Mouse (Mus musculus): ENCODE measurements around the gene Casp14. TPM values are rescaled to one million over a fixed set of nuclear protein-coding genes. Genes with fewer than 3 reads are reported as not detected.
"Not testable (repeated sequence)": the region's sequence is repeated elsewhere in the genome, so short reads cannot be mapped to it uniquely, and the experiment has no call there.

Casp14 gene
- total RNA-seq, 2 experiments from 2014 or later: not detected

DNA sequence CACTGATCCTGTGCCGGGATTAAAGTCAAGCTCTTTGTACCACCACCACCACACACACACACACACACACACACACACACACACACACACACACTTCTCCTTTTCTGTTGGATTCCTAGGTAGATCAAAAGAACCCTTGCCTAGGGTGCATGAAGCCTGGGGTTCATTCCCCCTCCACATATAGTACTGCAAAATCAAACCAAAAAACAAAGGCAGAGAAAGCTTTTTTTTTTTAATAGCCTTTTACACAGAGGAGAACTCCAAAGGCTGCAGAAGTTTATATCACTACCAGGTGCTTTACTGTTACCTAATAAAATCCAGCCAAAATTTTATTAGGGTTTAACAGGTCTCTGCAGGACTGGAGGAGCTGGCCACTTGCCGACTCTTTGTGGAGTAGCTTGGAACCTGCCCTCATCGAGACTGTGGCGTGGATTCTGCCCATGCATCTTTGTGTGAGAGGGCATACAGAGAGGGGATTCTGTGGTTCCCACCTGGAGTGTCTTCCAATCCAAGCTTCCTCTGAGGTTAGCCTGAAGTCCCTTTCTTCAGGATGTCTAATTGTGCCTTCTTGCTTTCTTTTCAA, 31.0 kb downstream of the Casp14 start:
- no peak for DNase-seq (ENCODE audit: low spot score in 2 of 2)

DNA sequence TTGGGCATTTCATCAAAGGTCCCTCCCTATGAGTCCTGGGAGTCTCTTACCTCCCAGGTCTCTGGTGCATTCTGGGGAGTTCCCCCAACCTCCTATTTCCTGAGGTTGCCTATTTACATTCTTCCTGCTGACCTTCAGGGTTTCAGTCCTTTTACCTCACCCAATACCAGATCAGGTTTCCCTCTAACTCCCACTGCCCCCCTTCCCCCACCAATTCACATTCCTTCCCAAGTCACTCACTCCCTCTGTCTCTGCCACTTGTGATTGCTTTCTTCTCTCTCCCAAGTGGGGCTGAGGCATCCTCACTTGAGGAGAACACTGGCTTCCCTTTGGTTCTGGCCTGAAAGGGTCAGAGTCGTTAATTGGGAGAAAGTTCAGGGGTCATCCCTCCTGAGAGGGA, 48.0 kb downstream of the Casp14 start:
- DNase-seq (ENCODE audit: low spot score in 2 of 2): not testable (repeated sequence)

DNA sequence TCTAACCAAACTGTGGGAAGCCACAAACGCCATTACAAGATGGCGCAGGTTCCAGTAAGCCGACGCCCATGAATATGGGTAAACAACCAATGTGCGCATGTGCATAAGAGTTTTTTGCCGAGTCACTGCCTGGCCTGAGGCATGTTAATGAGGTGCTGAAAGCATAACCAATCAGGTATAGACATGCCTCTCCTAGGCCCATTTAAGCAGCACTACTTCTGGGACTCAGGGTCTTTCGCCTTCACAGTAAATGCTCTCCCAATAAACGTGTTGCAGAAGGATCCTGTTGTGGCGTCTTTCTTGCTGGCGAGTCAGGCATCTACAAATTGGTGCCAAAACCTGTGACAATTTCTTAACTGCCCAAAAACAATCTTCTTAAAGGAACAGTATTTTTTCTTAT, 51.4 kb downstream of the Casp14 start:
- DNase-seq (ENCODE audit: low spot score in 2 of 2): not testable (repeated sequence)

DNA sequence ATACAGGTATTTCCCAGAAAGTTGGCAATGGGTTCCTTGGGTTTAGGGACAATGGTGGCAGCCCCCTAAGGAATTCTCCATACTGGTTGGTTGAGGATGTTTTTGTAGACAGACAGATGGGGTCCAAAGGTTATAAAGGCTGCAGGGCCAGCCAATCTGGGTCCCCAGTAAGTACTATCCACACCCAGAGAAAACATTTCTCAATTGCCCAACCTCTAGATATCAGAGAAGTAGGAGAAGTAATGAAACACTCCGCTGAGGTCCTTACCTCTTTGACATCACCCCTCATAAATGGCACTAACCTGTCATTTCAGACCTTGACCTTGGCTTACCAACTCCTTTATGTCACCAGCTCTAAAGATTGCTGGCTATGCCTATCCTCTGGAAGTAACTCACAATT, 53.5 kb downstream of the Casp14 start:
- DNase-seq (ENCODE audit: low spot score in 2 of 2): no peak

Other genes starting within 250 kb of the Casp14 start
- not detected for gene Olfr1358, start 200.9 kb downstream of the Casp14 start, total RNA-seq (2021)
- 10 to 100 TPM; 46.4 to 47.0 TPM for gene Ilvbl, start 143.9 kb downstream of the Casp14 start, total RNA-seq (2021)
- gene Syde1, start 126.3 kb downstream of the Casp14 start, total RNA-seq (2021): 10 to 100 TPM; 25.2 to 32.3 TPM
- not detected for gene Olfr1357, start 100.2 kb downstream of the Casp14 start, total RNA-seq (2021)
- gene Ccdc105, start 34.8 kb upstream of the Casp14 start, total RNA-seq (2021): not detected
- gene Slc1a6, start 62.2 kb upstream of the Casp14 start, total RNA-seq (2021): not detected
- not detected for gene Olfr1356, start 133.9 kb upstream of the Casp14 start, total RNA-seq (2021)
- gene Olfr1355, start 157.2 kb upstream of the Casp14 start, total RNA-seq (2021): not detected
- not detected for gene Olfr1354, start 194.9 kb upstream of the Casp14 start, total RNA-seq (2021)
- not detected for gene Olfr8, start 232.3 kb upstream of the Casp14 start, total RNA-seq (2021)
- gene Olfr1353, start 245.0 kb upstream of the Casp14 start, total RNA-seq (2021): not detected

All from adrenal gland, adult 18-20 months (tissue).